ENCODE assay signal across 8 mouse cellular contexts in the genomic region with DNA sequence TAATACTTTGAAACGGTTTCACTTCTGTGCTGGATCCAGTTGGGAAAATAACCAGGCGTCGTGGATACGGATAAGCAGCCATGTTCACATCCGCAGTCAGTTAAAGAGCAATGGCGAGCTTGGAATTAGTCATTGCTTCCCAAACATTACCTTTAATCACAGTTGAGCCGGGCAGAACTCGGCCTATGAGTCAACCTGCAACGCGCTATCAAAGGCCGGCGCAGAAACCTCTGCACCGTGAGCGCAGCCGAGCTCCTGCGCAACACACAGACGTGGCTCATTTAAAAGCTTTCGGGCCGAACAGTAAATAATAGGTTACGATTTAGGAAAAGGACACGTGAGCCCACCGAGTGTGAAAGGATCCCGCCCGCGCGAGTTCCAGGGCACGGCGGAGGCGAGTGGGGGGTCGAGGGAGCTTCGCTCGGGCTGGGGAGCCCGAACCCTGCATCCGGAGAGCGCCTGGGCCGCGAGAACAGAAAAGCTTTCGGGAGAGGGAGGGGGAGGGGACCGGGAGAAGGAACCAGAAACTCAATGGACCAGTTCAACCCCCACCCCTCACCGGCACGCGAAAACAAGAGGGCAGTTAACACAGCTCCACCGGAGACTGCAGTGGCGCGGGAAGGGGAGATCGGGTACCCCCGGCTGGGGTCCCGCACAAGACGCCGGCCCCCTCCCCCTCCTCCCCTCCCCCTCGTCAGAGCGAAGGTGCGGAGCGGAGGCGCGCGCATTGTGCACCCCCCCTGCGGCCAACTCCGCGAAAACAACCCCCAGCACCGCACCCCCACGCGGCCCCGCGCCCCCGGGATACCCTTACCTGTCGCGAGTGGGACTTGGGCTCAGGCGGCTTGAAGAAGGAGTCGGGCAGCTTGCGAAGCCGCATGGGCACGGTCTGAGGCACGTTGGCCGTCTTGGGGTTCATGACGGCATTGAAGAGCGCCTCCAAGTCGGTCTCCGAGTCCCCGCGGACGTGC. TPM values are rescaled to one million over a fixed set of nuclear protein-coding genes. Genes with fewer than 3 reads are reported as not detected.
DNase-seq lines count a peak whose midpoint lies in the region; ATAC-seq and TF ChIP-seq lines count a peak whose summit lies in the region.

No protein-coding gene starts in this region.

- H3K9ac ChIP-seq in forebrain, embryonic 12.5 days, result peak overlapping the region; percentile 87
- peak overlapping the region; percentile 89 for H3K9ac ChIP-seq in heart, embryonic 16.5 days (ENCODE audit: low read length)
- H3K9ac ChIP-seq in liver, postnatal 0 days (replicated peaks), result peak overlapping the region; percentile 78

- TF ChIP-seq CTCF in E14TG2a.4 (conservative IDR thresholded peaks at IDR 0.05; ENCODE audit: low read length), result no peak
- TF ChIP-seq CTCF in brain, embryonic 14.5 days (IDR thresholded peaks at IDR 0.05; ENCODE audit: borderline replicate concordance, extremely low read depth, insufficient read depth, insufficient read length), result no peak
- no peak for TF ChIP-seq CTCF in liver, postnatal 0 days (IDR thresholded peaks at IDR 0.05; ENCODE audit: low read depth)

- H3K4me1 ChIP-seq in E14TG2a.4 (replicated peaks; ENCODE audit: low read depth, low read length), result peaks cover 71% of the 10 kb centered on the region
- peaks cover 26% of the 10 kb centered on the region for H3K4me1 ChIP-seq in forebrain, embryonic 12.5 days
- H3K4me1 ChIP-seq in heart, embryonic 16.5 days (ENCODE audit: control insufficient read depth, insufficient read depth, low read length), result peaks cover 16% of the 10 kb centered on the region
- H3K4me1 ChIP-seq in liver, postnatal 0 days (ENCODE audit: insufficient read depth), result no peaks in the 10 kb centered on the region

- TF ChIP-seq POLR2A in brain, embryonic 14.5 days (IDR thresholded peaks at IDR 0.05; ENCODE audit: borderline replicate concordance, extremely low read depth, insufficient read depth, insufficient read length, poor library complexity, severe bottlenecking), result no peak

- peak overlapping the region; percentile 78 for H3K4me2 ChIP-seq in forebrain, embryonic 12.5 days
- H3K4me2 ChIP-seq in heart, embryonic 16.5 days (ENCODE audit: low read depth, low read length), result peak overlapping the region; percentile 93
- peak overlapping the region; percentile 65 for H3K4me2 ChIP-seq in liver, postnatal 0 days (ENCODE audit: low read depth, low read length)

- no peaks in the 10 kb centered on the region for H3K9me3 ChIP-seq in E14TG2a.4 (ENCODE audit: low read length)
- no peaks in the 10 kb centered on the region for H3K9me3 ChIP-seq in forebrain, embryonic 12.5 days
- no peaks in the 10 kb centered on the region for H3K9me3 ChIP-seq in heart, embryonic 16.5 days (replicated peaks; ENCODE audit: control insufficient read depth, low read length)
- H3K9me3 ChIP-seq in liver, postnatal 0 days (ENCODE audit: low read length), result no peaks in the 10 kb centered on the region

- ATAC-seq in forebrain, embryonic 12.5 days (ENCODE audit: low FRiP score), result peak; percentile 75
- ATAC-seq in heart, embryonic 16.5 days (replicated peaks; ENCODE audit: extremely low read depth, insufficient read depth, low FRiP score), result peak; percentile 42
- peak; percentile 90 for ATAC-seq in liver, postnatal 0 days

- peak overlapping the region; percentile 96 for H3K27ac ChIP-seq in forebrain, embryonic 12.5 days
- H3K27ac ChIP-seq in heart, embryonic 16.5 days (ENCODE audit: low read length), result peak overlapping the region; percentile 97
- peak overlapping the region; percentile 95 for H3K27ac ChIP-seq in liver, postnatal 0 days (ENCODE audit: low read depth)

- no peak for TF ChIP-seq EP300 in liver, postnatal 0 days (IDR thresholded peaks at IDR 0.05; ENCODE audit: low read depth)

- H3K36me3 ChIP-seq in E14TG2a.4 (ENCODE audit: insufficient read depth, low read length), result peaks cover 33% of the 10 kb centered on the region
- H3K36me3 ChIP-seq in forebrain, embryonic 12.5 days (replicated peaks), result peaks cover 12% of the 10 kb centered on the region
- H3K36me3 ChIP-seq in heart, embryonic 16.5 days (ENCODE audit: control insufficient read depth, insufficient read depth), result peaks cover 15% of the 10 kb centered on the region
- H3K36me3 ChIP-seq in liver, postnatal 0 days (replicated peaks; ENCODE audit: insufficient read depth, low read length), result peaks cover 3% of the 10 kb centered on the region; the same call in 1 of the 2 replicates

- no peaks in the 10 kb centered on the region for H3K27me3 ChIP-seq in E14TG2a.4 (ENCODE audit: insufficient read depth, low read length)
- no peaks in the 10 kb centered on the region for H3K27me3 ChIP-seq in forebrain, embryonic 12.5 days
- no peaks in the 10 kb centered on the region for H3K27me3 ChIP-seq in heart, embryonic 16.5 days (ENCODE audit: control insufficient read depth, insufficient read depth, low read length)
- H3K27me3 ChIP-seq in liver, postnatal 0 days (ENCODE audit: insufficient read depth, low read length), result peaks cover 37% of the 10 kb centered on the region

- peak; percentile 74 for DNase-seq in brain, embryonic 14.5 days (ENCODE audit: low read depth)
- peak; percentile 77 to 85 for DNase-seq in kidney, postnatal 25 days
- peak; percentile 68 for DNase-seq in liver, postnatal 0 days
- DNase-seq in ovary, adult 18-20 months (ENCODE audit: low spot score), result peak; percentile 35
- peak; percentile 49 for DNase-seq in urinary bladder, postnatal 25 days (ENCODE audit: low spot score)

- under 1% methylated on average over 79 of the region's 82 CpGs for WGBS in forebrain, embryonic 12.5 days
- WGBS in heart, embryonic 16.5 days, result under 1% methylated on average over 80 of the region's 82 CpGs
- WGBS in liver, postnatal 0 days (ENCODE audit: insufficient replicate concordance), result 1% methylated on average over 79 of the region's 82 CpGs

- peak overlapping the region; percentile 85 for H3K4me3 ChIP-seq in E14TG2a.4 (replicated peaks; ENCODE audit: low read length)
- peak overlapping the region; percentile 84 for H3K4me3 ChIP-seq in forebrain, embryonic 12.5 days (replicated peaks)
- H3K4me3 ChIP-seq in heart, embryonic 16.5 days (ENCODE audit: low read length), result peak overlapping the region; percentile 90
- peak overlapping the region; percentile 64 for H3K4me3 ChIP-seq in liver, postnatal 0 days (ENCODE audit: low read depth, low read length)

RNA-seq across cellular contexts. Expression of a gene that starts 0.8 kb away (rescaled TPM):
- polyA plus RNA-seq in brain, embryonic 14.5 days (2012; rRNA removed), result 13.5 and 22.2 TPM in 2 replicates
- polyA plus RNA-seq in forebrain, embryonic 12.5 days (2016; fragmentation: Nextera tagmentation; extraction: Ambion mirVana), result 29.3 and 31.6 TPM in 2 replicates
- 21.6 and 21.8 TPM in 2 replicates for polyA plus RNA-seq in heart, embryonic 16.5 days (2015; fragmentation: Nextera tagmentation; extraction: Ambion mirVana)
- 4.3 and 4.8 TPM in 2 replicates for polyA plus RNA-seq in liver, postnatal 0 days (2015; fragmentation: Nextera tagmentation; extraction: Ambion mirVana)

RNA-seq across cellular contexts. Expression of a gene that starts 39.0 kb away (rescaled TPM):
- polyA plus RNA-seq in brain, embryonic 14.5 days (2012; rRNA removed), result 12.5 and 12.9 TPM in 2 replicates
- 16.5 and 18.6 TPM in 2 replicates for polyA plus RNA-seq in forebrain, embryonic 12.5 days (2016; fragmentation: Nextera tagmentation; extraction: Ambion mirVana)
- 5.5 and 6.0 TPM in 2 replicates for polyA plus RNA-seq in heart, embryonic 16.5 days (2015; fragmentation: Nextera tagmentation; extraction: Ambion mirVana)
- polyA plus RNA-seq in liver, postnatal 0 days (2015; fragmentation: Nextera tagmentation; extraction: Ambion mirVana), result 0.58 and 0.90 TPM in 2 replicates

Comparison
In these comparisons a context has a peak if more than half of its experiments do, and no peak if none do; other contexts are left out.
1. Peak in every context shown above with its lines: DNase-seq, ATAC-seq, H3K4me3 ChIP-seq and H3K27ac ChIP-seq.